Mouse (Mus musculus) megakaryocyte, embryonic 14.5 days (primary cell): ENCODE measurements around the gene Slc7a10.

Experiments used
- FLI1 ChIP-seq: IDR thresholded peaks from 2 replicates; pipeline ENCODE4 v1.6.1; 2012; ENCODE audit warnings: low read length, inconsistent platforms, mixed read lengths
- GATA1 ChIP-seq: IDR thresholded peaks from 3 replicates; pipeline ENCODE4 v1.6.1; 2012; ENCODE audit warnings: mixed read lengths, low read length, inconsistent platforms, borderline replicate concordance

- TF ChIP-seq FLI1 = no peak
- no peak for TF ChIP-seq GATA1
These were observed 35.3 kb upstream of the Slc7a10 start for GRCm38 (mm10) chr7:35150860-35151259.
